Mouse (Mus musculus): ENCODE measurements around the gene Lonrf3.

GRCm38 (mm10) chrX:36393279-36393678, 65.1 kb downstream of the Lonrf3 start:
- TF ChIP-seq CTCF (IDR thresholded peaks at IDR 0.05; ENCODE audit: control insufficient read depth, insufficient read depth, insufficient read length) (no peak), MYOG (IDR thresholded peaks at IDR 0.05; ENCODE audit: control insufficient read depth, extremely low read depth, insufficient read length) (no peak), MAX (IDR thresholded peaks at IDR 0.05) (no peak), USF1 (IDR thresholded peaks at IDR 0.05; ENCODE audit: low read depth) (no peak), MYOD1 (IDR thresholded peaks at IDR 0.05; ENCODE audit: control insufficient read depth, insufficient read length, low read depth) (no peak)
